Mouse (Mus musculus) CH12.LX (cell line): ENCODE measurements around the gene Pdgfra. TPM values are rescaled to one million over a fixed set of nuclear protein-coding genes. Genes with fewer than 3 reads are reported as not detected.

ENCODE experiments used
- DNase-seq: peaks from one replicate; pipeline ENCODE4 v3.0.0-alpha.2; 2013; ENCODE audit errors: extremely low read depth
- H3K27ac ChIP-seq: 2 replicates; pipeline ENCODE4 v1.5.1; 2012; ENCODE audit warnings: low read depth, mild to moderate bottlenecking, control low read depth, moderate library complexity; ENCODE audit not compliant: insufficient read depth
- H3K27me3 ChIP-seq: replicated peaks from 2 replicates; pipeline ENCODE3; 2012; ENCODE audit warnings: inconsistent platforms
- H3K36me3 ChIP-seq, 2 experiments: replicated peaks in 1 of 2; 2 replicates each; pipeline versions ENCODE3 to v1.6.1; 2012; ENCODE audit warnings: inconsistent platforms in 1 of 2, low read length in 1 of 2, mild to moderate bottlenecking in 1 of 2, mixed read lengths in 1 of 2, moderate library complexity in 1 of 2; ENCODE audit not compliant: control insufficient read depth in 1 of 2, insufficient read depth in 1 of 2
- H3K4me1 ChIP-seq, 2 experiments: 2 replicates each; pipeline ENCODE4 v1.6.1; 2012; ENCODE audit warnings: inconsistent platforms in 1 of 2, moderate library complexity in 1 of 2; ENCODE audit not compliant: insufficient read depth in 2 of 2, control insufficient read depth in 1 of 2
- H3K4me2 ChIP-seq: 2 replicates; pipeline ENCODE4 v1.6.1; 2012; ENCODE audit warnings: low read depth, mild to moderate bottlenecking, control low read depth; ENCODE audit not compliant: poor library complexity, insufficient read depth, severe bottlenecking
- H3K4me3 ChIP-seq, 3 experiments: fragments of 150-350 bp in 1 of 3; sonication (generic) in 1 of 3; replicated peaks in 1 of 3; 2 replicates each; pipeline versions ENCODE3 to v1.5.1; 2011 to 2012; ENCODE audit warnings: low read depth in 2 of 3, low read length in 2 of 3, mild to moderate bottlenecking in 2 of 3, moderate library complexity in 2 of 3, control low read depth in 1 of 3, improper control_type of control experiment in 1 of 3, inconsistent platforms in 1 of 3, mixed read lengths in 1 of 3; ENCODE audit not compliant: poor library complexity in 1 of 3
- H3K79me2 ChIP-seq: replicated peaks from 2 replicates; pipeline ENCODE4 v1.6.1; 2012; ENCODE audit warnings: mild to moderate bottlenecking, moderate library complexity; ENCODE audit not compliant: control insufficient read depth, poor library complexity, insufficient read depth, severe bottlenecking; ENCODE audit errors: extremely low read depth
- H3K9ac ChIP-seq: 2 replicates; pipeline ENCODE4 v1.6.1; 2012; ENCODE audit warnings: low read depth, mild to moderate bottlenecking, control low read depth, moderate library complexity; ENCODE audit not compliant: insufficient read depth
- H3K9me3 ChIP-seq: replicated peaks from 2 replicates; pipeline ENCODE3; 2012; ENCODE audit warnings: low read length, inconsistent platforms, mixed read lengths
- BHLHE40 ChIP-seq: IDR thresholded peaks from 2 replicates; pipeline ENCODE4 v1.6.1; 2011; ENCODE audit warnings: mild to moderate bottlenecking, low read depth, low read length, improper control_type of control experiment
- CHD1 ChIP-seq: IDR thresholded peaks from 2 replicates; pipeline ENCODE4 v1.6.1; 2012; ENCODE audit warnings: low read depth, low read length, improper control_type of control experiment, inconsistent platforms
- CTCF ChIP-seq, 2 experiments: IDR thresholded peaks in 1 of 2; conservative IDR thresholded peaks in 1 of 2; 2 replicates each; pipeline ENCODE4 v1.5.1; 2011 to 2012; ENCODE audit warnings: low read depth in 2 of 2, low read length in 2 of 2, improper control_type of control experiment in 1 of 2, inconsistent platforms in 1 of 2, mild to moderate bottlenecking in 1 of 2, moderate library complexity in 1 of 2
- E2F4 ChIP-seq: IDR thresholded peaks from 2 replicates; pipeline ENCODE4 v1.6.1; 2011; ENCODE audit warnings: low read depth, low read length, improper control_type of control experiment; ENCODE audit not compliant: insufficient replicate concordance
- ELF1 ChIP-seq: IDR thresholded peaks from 2 replicates; pipeline ENCODE4 v1.6.1; 2014; ENCODE audit warnings: low read depth, mild to moderate bottlenecking, inconsistent platforms, low read length, improper control_type of control experiment
- ETS1 ChIP-seq: conservative IDR thresholded peaks from 2 replicates; pipeline ENCODE4 v1.6.1; 2012; ENCODE audit warnings: low read depth, mild to moderate bottlenecking, inconsistent platforms, low read length, improper control_type of control experiment, moderate library complexity
- GABPA ChIP-seq: IDR thresholded peaks from 2 replicates; pipeline ENCODE4 v1.6.1; 2012; ENCODE audit warnings: low read depth, low read length, improper control_type of control experiment, inconsistent platforms; ENCODE audit not compliant: insufficient replicate concordance
- HCFC1 ChIP-seq: IDR thresholded peaks from 2 replicates; pipeline ENCODE4 v1.6.1; 2012; ENCODE audit warnings: low read depth, mild to moderate bottlenecking, inconsistent platforms, low read length, improper control_type of control experiment
- IRF4 ChIP-seq: IDR thresholded peaks from 2 replicates; pipeline ENCODE4 v1.6.1; 2014; ENCODE audit warnings: low read depth, mild to moderate bottlenecking, inconsistent platforms, low read length, improper control_type of control experiment
- JUND ChIP-seq: conservative IDR thresholded peaks from 2 replicates; pipeline ENCODE4 v1.6.1; 2011; ENCODE audit warnings: low read depth, low read length, improper control_type of control experiment
- KAT2A ChIP-seq: IDR thresholded peaks from 2 replicates; pipeline ENCODE4 v1.6.1; 2012; ENCODE audit warnings: low read length, improper control_type of control experiment, inconsistent platforms; ENCODE audit not compliant: insufficient replicate concordance
- MAFK ChIP-seq: IDR thresholded peaks from 2 replicates; pipeline ENCODE4 v1.6.1; 2011; ENCODE audit warnings: low read length, improper control_type of control experiment; ENCODE audit not compliant: insufficient replicate concordance
- MAX ChIP-seq: IDR thresholded peaks from 2 replicates; pipeline ENCODE4 v1.6.1; 2011; ENCODE audit warnings: low read length, improper control_type of control experiment
- MYC ChIP-seq: IDR thresholded peaks from 2 replicates; pipeline ENCODE4 v1.6.1; 2011; ENCODE audit warnings: low read depth, mild to moderate bottlenecking, improper control_type of control experiment, low read length
- NELFE ChIP-seq: IDR thresholded peaks from 2 replicates; pipeline ENCODE4 v1.6.1; 2011; ENCODE audit warnings: low read depth, low read length, improper control_type of control experiment
- PAX5 ChIP-seq: IDR thresholded peaks from 2 replicates; pipeline ENCODE4 v1.6.1; 2012; ENCODE audit warnings: low read length, inconsistent platforms, mixed read lengths
- POLR2A ChIP-seq: IDR thresholded peaks from 2 replicates; pipeline ENCODE4 v1.6.1; 2011; ENCODE audit warnings: low read depth, mild to moderate bottlenecking, improper control_type of control experiment, low read length
- POLR2AphosphoS2 ChIP-seq: IDR thresholded peaks from 2 replicates; pipeline ENCODE4 v1.6.1; 2011; ENCODE audit warnings: low read depth, low read length, improper control_type of control experiment
- RAD21 ChIP-seq: IDR thresholded peaks from 2 replicates; pipeline ENCODE4 v1.6.1; 2011; ENCODE audit warnings: low read depth, mild to moderate bottlenecking, low read length, improper control_type of control experiment, moderate library complexity
- RCOR1 ChIP-seq: conservative IDR thresholded peaks from 2 replicates; pipeline ENCODE4 v1.6.1; 2012; ENCODE audit warnings: low read depth, mild to moderate bottlenecking, inconsistent platforms, low read length, improper control_type of control experiment
- SIN3A ChIP-seq: IDR thresholded peaks from 2 replicates; pipeline ENCODE4 v1.6.1; 2012; ENCODE audit warnings: low read length, improper control_type of control experiment, inconsistent platforms
- SMC3 ChIP-seq: IDR thresholded peaks from 2 replicates; pipeline ENCODE4 v1.6.1; 2011; ENCODE audit warnings: low read depth, low read length, improper control_type of control experiment
- TCF12 ChIP-seq: IDR thresholded peaks from 2 replicates; pipeline ENCODE4 v1.6.1; 2014; ENCODE audit warnings: low read depth, mild to moderate bottlenecking, inconsistent platforms, low read length, improper control_type of control experiment
- UBTF ChIP-seq: IDR thresholded peaks from 2 replicates; pipeline ENCODE4 v1.6.1; 2012; ENCODE audit warnings: low read depth, mild to moderate bottlenecking, inconsistent platforms, low read length, improper control_type of control experiment, moderate library complexity
- ZC3H11A ChIP-seq: IDR thresholded peaks from 2 replicates; pipeline ENCODE4 v1.6.1; 2012; ENCODE audit warnings: low read depth, mild to moderate bottlenecking, inconsistent platforms, low read length, improper control_type of control experiment
- ZKSCAN1 ChIP-seq: IDR thresholded peaks from 2 replicates; pipeline ENCODE4 v1.6.1; 2012; ENCODE audit warnings: low read depth, inconsistent platforms, low read length, improper control_type of control experiment, borderline replicate concordance
- ZMIZ1 ChIP-seq: IDR thresholded peaks from 2 replicates; pipeline ENCODE4 v1.6.1; 2012; ENCODE audit warnings: low read depth, mild to moderate bottlenecking, inconsistent platforms, low read length, improper control_type of control experiment
- ZNF384 ChIP-seq: IDR thresholded peaks from 2 replicates; pipeline ENCODE4 v1.6.1; 2012; ENCODE audit warnings: low read depth, low read length, improper control_type of control experiment, inconsistent platforms
- dilution Hi-C: fragments of 300-500 bp; cut with MboI; formaldehyde crosslinking; loops from 2 replicates; pipeline ENCODE4 v1.14.3; 2020; ENCODE audit warnings: low sequenced_read_pairs; ENCODE audit not compliant: extremely low pct_unique_long_range_greater_than_20kb, extremely low pct_ligation_motif_present
- in situ Hi-C: fragments of 300-500 bp; cut with MboI; formaldehyde crosslinking; loops from 3 replicates; pipeline ENCODE4 v1.14.3; 2019; ENCODE audit warnings: low sequenced_read_pairs, low pct_ligation_motif_present, low pct_unique_long_range_greater_than_20kb, mixed read lengths
- polyA plus RNA-seq: library from polyadenylated mRNA; unstranded; fragments of >175 nt; gene quantifications from 2 replicates; pipeline ENCODE4 v1.2.1, GENCODE M21; 2012; ENCODE audit warnings: low read depth; ENCODE audit not compliant: insufficient read length
- total RNA-seq, 2 experiments: library from RNA; depleted of rRNA; stranded (reverse); fragments of 300-350 nt in 1 of 2; fragments of >200 nt in 1 of 2; gene quantifications; 2 replicates each; pipeline ENCODE4 v1.2.3; 2012 to 2014

Gene Pdgfra
- total and polyA plus RNA-seq, 3 experiments, result 0.13 to 0.25 (median 0.13) TPM

DNA sequence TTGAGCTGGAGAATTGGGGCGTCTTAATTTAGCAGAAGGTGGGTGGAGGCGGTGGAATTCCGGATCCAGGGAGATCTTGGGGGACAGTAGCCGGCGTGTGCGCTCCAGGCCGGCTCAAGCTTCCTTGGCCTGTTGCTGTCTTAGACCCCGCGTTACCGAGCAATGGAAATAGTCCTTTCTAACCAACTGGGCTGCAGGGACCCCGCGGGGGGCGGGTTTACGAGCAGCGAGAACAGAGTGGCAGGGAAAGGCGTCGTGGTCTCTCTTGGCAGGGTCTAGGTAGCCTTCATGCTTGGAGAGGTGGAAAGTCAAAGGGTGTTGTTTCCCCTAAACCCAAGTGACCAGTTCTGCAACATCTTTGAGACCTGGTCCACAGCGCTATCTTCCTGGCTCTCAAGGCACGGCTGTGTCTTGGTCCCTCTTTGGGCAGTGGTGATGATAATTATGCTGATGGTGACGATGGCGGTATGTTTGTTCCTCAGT lies 4.5 kb downstream of the Pdgfra start:
- dilution Hi-C loops, result no loop called here
- no peak for DNase-seq
- Histone ChIP-seq H3K27ac (no peak overlapping the region), H3K9ac (no peak overlapping the region), H3K79me2 (no peaks in the 10 kb centered on the region), H3K4me3 (peak overlapping the region in 2 of 3 experiments; percentile 36 to 43), H3K4me1 (peaks cover 0 to 20% of the 10 kb centered on the region in 2 experiments; a peak in 2 of 4 replicates), H3K4me2 (peak overlapping the region; percentile 82), H3K9me3 (peaks cover 11% of the 10 kb centered on the region), H3K27me3 (peaks cover 15% of the 10 kb centered on the region), H3K36me3 (no peaks in the 10 kb centered on the region)
- TF ChIP-seq MAX (no peak), BHLHE40 (no peak), RCOR1 (no peak), CTCF (conservative IDR thresholded peaks at IDR 0.05 in 1 of 2, IDR thresholded peaks at IDR 0.05 in 1 of 2; ENCODE audit: low read depth in 2 of 2, low read length in 2 of 2) (no peak), NELFE (no peak), ZMIZ1 (no peak), HCFC1 (no peak), POLR2AphosphoS2 (no peak), ETS1 (no peak), JUND (no peak), TCF12 (no peak), ZKSCAN1 (no peak), ZNF384 (no peak), UBTF (no peak), ELF1 (no peak), KAT2A (no peak), IRF4 (no peak), POLR2A (no peak), SIN3A (no peak; the same call in none of the 2 replicates), MAFK (no peak)
- in situ Hi-C loops, result loop anchor here (10.0 to 25.0 kb wide), 5 partner anchors 362 to 1302 kb away; no protein-coding TSS in a partner anchor

- H3K4me1 ChIP-seq, result peaks cover 0 to 20% of the 10 kb centered on the region in 2 experiments; a peak in 2 of 4 replicates
- no peak for TF ChIP-seq PAX5
- TF ChIP-seq POLR2AphosphoS2, result no peak
- TF ChIP-seq TCF12, result no peak
- peak; percentile 18; the same call in 1 of the 2 replicates for TF ChIP-seq IRF4
- peak; percentile 77 for TF ChIP-seq SMC3
- TF ChIP-seq CHD1, result no peak
- peak; percentile 44; the same call in 1 of the 2 replicates for TF ChIP-seq ZC3H11A
- TF ChIP-seq UBTF, result no peak
- TF ChIP-seq E2F4, result no peak
- no peak for TF ChIP-seq GABPA
- TF ChIP-seq ELF1, result no peak
- TF ChIP-seq MYC, result no peak
- peak; percentile 90 for TF ChIP-seq RAD21
- peak; percentile 88 for TF ChIP-seq CTCF (conservative IDR thresholded peaks at IDR 0.05 in 1 of 2, IDR thresholded peaks at IDR 0.05 in 1 of 2; ENCODE audit: low read depth in 2 of 2, low read length in 2 of 2)
- peak; percentile 49 for TF ChIP-seq ZNF384
- in situ Hi-C loops (loop anchor here (10.0 to 25.0 kb wide), 5 partner anchors 362 to 1302 kb away; no protein-coding TSS in a partner anchor), dilution Hi-C loops (no loop called here)
- H3K4me2 ChIP-seq, result peak overlapping the region; percentile 82
- H3K27me3 ChIP-seq, result peaks cover 15% of the 10 kb centered on the region
- H3K4me3 ChIP-seq, result peak overlapping the region in 1 of 3 experiments; percentile 43
- H3K9ac ChIP-seq, result no peak overlapping the region
- peaks cover 11% of the 10 kb centered on the region for H3K9me3 ChIP-seq
- DNase-seq, result peak; percentile 77
- H3K36me3 ChIP-seq, result no peaks in the 10 kb centered on the region
- no peak overlapping the region for H3K27ac ChIP-seq
- H3K79me2 ChIP-seq, result no peaks in the 10 kb centered on the region
Observed at GRCm38 (mm10) chr5:75157038-75157437, 4.9 kb downstream of the Pdgfra start.
